Mouse (Mus musculus) macrophage (primary cell): Measurements from ENCODE around the gene Sec22b. TPM values are rescaled to one million over a fixed set of nuclear protein-coding genes. Genes with fewer than 3 reads are reported as not detected.
A peak's percentile ranks its signal among the peaks of the same experiment; 100 is the strongest.

ENCODE experiments used
- H3K27ac ChIP-seq: fragments of 350-480 bp; formaldehyde crosslinking; 2 replicates; pipeline ENCODE4 v1.9.0; 2021
- H3K36me3 ChIP-seq: fragments of 350-480 bp; formaldehyde crosslinking; 2 replicates; pipeline ENCODE4 v1.9.0; 2021; ENCODE audit errors: inconsistent target
- H3K4me3 ChIP-seq: fragments of 350-480 bp; formaldehyde crosslinking; 2 replicates; pipeline ENCODE4 v1.9.0; 2021; ENCODE audit errors: inconsistent target
- H3K79me2 ChIP-seq: fragments of 350-480 bp; formaldehyde crosslinking; 2 replicates; pipeline ENCODE4 v1.9.0; 2021; ENCODE audit errors: inconsistent target
- WGBS: methylation state at CpG from one replicate; pipeline ENCODE4 v1.1.7; 2026; ENCODE audit warnings: inconsistent platforms; ENCODE audit not compliant: missing documents; 5-methylcytosine and 5-hydroxymethylcytosine counted together
- polyA plus RNA-seq: library from polyadenylated mRNA; stranded (reverse); fragments of 250-400 nt; gene quantifications from 3 replicates; pipeline ENCODE4 v1.2.4, GENCODE M21; 2018; ENCODE audit warnings: inconsistent platforms

Sec22b gene
- polyA plus RNA-seq, 1 experiment from 2014 or later: 34.5 TPM

- peaks cover 20% of the 10 kb centered on the region; the same call in 1 of the 2 replicates for H3K79me2 ChIP-seq
- WGBS: 24% methylated on average over 12 of the region's 12 CpGs
- H3K36me3 ChIP-seq: peaks cover 3% of the 10 kb centered on the region; the same call in 1 of the 2 replicates
- peak overlapping the region; percentile 2; the same call in 1 of the 2 replicates for H3K4me3 ChIP-seq
- peak overlapping the region; percentile 96 for H3K27ac ChIP-seq
These were observed 29.3 kb downstream of the Sec22b start for GRCm38 (mm10) chr3:97930141-97930786.

DNA sequence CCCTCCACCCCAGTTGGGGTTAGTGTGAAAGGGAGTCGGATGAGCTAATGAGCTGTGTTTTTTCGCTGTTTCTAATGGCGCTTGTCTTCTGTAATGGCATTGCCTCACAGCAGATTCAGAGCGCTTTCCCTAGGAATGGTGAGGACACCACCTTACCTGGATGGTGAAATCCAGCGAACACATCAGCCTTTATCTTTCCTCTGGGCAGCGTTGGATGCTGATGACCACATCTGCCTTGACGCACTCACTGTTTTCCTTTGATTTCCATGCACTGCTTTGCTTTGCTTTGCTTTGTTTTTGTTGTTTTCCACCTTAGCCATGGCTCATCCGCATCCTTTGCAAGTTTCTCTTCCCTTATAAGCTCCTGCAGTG lies 29.8 kb downstream of the Sec22b start:
- Histone ChIP-seq H3K79me2 (peaks cover 20% of the 10 kb centered on the region; the same call in 1 of the 2 replicates), H3K4me3 (peak overlapping the region; percentile 2; the same call in 1 of the 2 replicates), H3K27ac (peak overlapping the region; percentile 96), H3K36me3 (peaks cover 3% of the 10 kb centered on the region; the same call in 1 of the 2 replicates)
- WGBS: 79% methylated on average over 8 of the region's 8 CpGs

DNA sequence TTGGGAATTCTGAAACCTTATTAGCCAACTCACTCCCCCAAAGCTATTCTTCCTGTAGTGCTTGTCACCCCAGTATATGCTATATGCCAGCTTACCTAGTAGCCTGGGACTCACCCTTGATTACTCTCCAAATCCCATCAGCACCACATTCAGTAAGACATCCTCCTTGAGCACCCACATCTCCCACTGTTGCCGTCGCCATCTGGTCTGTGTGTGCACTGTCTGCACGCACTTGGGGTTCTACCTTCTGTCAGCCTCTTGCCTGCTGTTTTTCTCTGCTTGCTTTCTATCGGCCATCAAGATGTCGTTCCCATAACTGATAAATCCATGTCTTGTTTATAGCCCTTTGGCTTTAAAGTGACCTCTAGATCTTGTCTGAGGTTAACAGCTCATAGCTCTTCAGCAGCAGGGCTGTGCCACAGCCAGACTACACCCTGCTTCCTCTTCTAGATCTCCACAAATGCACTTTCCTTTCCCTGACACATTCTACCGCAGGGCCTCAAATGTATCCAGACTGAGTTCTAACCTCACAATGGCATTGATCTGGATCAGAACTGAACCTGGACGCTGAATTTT lies 30.4 kb downstream of the Sec22b start:
- peaks cover 3% of the 10 kb centered on the region; the same call in 1 of the 2 replicates for H3K36me3 ChIP-seq
- H3K27ac ChIP-seq: peak overlapping the region; percentile 96
- H3K4me3 ChIP-seq: no peak overlapping the region; the same call in 1 of the 2 replicates
- 13% methylated on average over 7 of the region's 7 CpGs for WGBS
- H3K79me2 ChIP-seq: peaks cover 20% of the 10 kb centered on the region; the same call in 1 of the 2 replicates

- Histone ChIP-seq H3K4me3 (no peak overlapping the region; the same call in 1 of the 2 replicates), H3K79me2 (peaks cover 20% of the 10 kb centered on the region; the same call in 1 of the 2 replicates), H3K27ac (peak overlapping the region; percentile 96), H3K36me3 (peaks cover 3% of the 10 kb centered on the region; the same call in 1 of the 2 replicates)
- WGBS: 0% methylated on average over 10 of the region's 10 CpGs
These were observed 31.1 kb downstream of the Sec22b start for GRCm38 (mm10) chr3:97932131-97932530.

DNA sequence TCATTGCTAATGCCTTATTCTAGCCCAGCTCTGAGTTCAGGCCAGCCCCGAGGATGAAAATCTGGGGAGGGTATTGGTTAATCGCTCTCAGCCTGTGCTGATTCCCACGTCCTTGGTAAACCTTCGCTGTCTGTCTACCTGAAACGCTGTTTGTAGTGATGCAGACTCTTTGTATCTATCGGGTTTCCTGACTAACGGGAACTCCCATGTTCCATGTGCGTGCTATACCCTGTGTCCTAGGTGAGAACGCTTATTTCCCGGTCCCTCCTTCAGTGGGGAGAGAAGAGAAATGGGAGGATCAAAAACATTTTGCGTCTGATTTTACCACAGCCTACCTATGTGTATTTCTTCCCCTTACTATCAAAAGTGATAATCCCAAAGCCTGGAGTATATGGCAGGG lies 31.8 kb downstream of the Sec22b start:
- Histone ChIP-seq H3K4me3 (no peak overlapping the region), H3K27ac (peak overlapping the region; percentile 96), H3K79me2 (peaks cover 18% of the 10 kb centered on the region; the same call in 1 of the 2 replicates), H3K36me3 (peaks cover 1% of the 10 kb centered on the region; the same call in 1 of the 2 replicates)
- WGBS: 17% methylated on average over 11 of the region's 11 CpGs

GRCm38 (mm10) chr3:97933251-97933650 lies 32.3 kb downstream of the Sec22b start:
- Histone ChIP-seq H3K36me3 (no peaks in the 10 kb centered on the region), H3K79me2 (peaks cover 13% of the 10 kb centered on the region; the same call in 1 of the 2 replicates), H3K27ac (peak overlapping the region; percentile 96), H3K4me3 (no peak overlapping the region)
- 2% methylated on average over 6 of the region's 6 CpGs for WGBS

DNA sequence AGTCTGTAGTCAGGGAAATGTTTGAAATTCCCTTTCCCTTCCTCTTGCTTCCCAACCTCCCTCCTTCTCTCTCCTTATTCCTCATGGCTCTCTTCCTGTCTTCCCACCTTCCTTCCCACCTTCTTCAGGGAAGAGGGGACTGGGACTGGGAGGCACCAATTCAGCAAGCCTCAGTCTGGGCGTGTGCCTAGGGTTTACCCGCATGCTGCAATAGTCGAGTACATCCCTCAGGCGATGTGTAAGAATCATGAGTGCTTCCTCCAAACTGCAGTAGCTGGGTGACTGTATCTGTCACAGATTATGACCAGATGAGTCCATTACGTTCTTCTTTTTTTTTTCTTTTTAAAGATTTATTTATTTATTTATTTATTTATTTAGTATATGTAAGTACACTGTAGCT lies 32.8 kb downstream of the Sec22b start:
- Histone ChIP-seq H3K79me2 (peaks cover 7% of the 10 kb centered on the region; the same call in 1 of the 2 replicates), H3K4me3 (no peak overlapping the region), H3K36me3 (no peaks in the 10 kb centered on the region), H3K27ac (peak overlapping the region; percentile 96)
- 23% methylated on average over 4 of the region's 5 CpGs for WGBS

DNA sequence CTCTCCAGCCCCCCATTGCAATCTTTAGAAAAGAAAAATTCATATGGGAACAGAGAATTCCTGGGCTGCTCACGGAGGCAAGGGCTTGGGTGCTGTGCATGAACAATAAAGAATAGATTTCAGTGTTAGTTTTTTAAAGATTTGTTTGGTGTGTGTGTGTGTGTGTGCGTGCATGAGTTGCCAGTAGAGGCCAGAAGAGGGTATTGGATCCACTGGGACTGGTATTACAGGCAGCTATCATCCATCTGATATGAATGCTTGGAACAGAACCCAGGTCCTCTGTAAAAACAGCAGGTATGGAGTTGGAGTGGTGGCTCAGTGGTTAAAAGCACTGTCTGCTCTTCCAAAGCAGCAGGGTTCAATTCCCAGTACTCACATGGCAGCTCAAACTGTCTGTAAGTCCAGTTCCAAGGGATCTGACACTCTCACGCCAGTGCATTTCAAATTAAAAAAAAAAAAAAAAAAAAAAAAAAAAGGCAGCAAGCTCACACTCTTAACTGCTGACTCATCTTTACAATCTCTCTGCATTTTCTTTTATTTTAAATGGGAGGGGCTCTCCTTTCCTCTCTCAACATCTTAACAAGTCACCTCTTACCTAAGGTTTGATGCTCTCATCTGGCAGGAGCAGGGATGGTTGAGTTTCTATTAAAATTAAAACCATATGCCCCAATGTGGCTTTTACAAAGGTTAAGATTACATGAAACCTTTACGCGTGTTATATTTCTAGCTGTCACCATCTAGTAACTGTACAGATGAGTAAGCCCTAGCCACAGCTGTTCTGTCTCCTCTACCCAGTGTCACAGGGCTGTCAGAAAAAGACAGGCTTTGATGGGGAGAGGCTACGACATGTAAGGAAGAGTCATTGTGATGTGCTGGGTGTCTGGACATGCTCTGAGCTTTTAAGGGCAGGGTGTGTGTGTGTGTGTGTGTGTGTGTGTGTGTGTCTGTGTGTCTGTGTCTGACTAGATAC lies 33.6 kb downstream of the Sec22b start:
- Histone ChIP-seq H3K36me3 (no peaks in the 10 kb centered on the region), H3K4me3 (no peak overlapping the region), H3K79me2 (peaks cover 6% of the 10 kb centered on the region; the same call in 1 of the 2 replicates), H3K27ac (peak overlapping the region; percentile 96)
- 96% methylated on average over 6 of the region's 6 CpGs for WGBS

- H3K36me3 ChIP-seq: no peaks in the 10 kb centered on the region
- H3K4me3 ChIP-seq: no peak overlapping the region
- WGBS: 49% methylated on average over 17 of the region's 17 CpGs
- H3K27ac ChIP-seq: no peak overlapping the region
- H3K79me2 ChIP-seq: no peaks in the 10 kb centered on the region
These were observed 36.3 kb downstream of the Sec22b start for GRCm38 (mm10) chr3:97937068-97937944.

GRCm38 (mm10) chr3:97937945-97938266 lies 36.9 kb downstream of the Sec22b start:
- H3K79me2 ChIP-seq: no peaks in the 10 kb centered on the region
- H3K27ac ChIP-seq: no peak overlapping the region
- no peak overlapping the region for H3K4me3 ChIP-seq
- WGBS: 77% methylated on average over 6 of the region's 6 CpGs
- H3K36me3 ChIP-seq: no peaks in the 10 kb centered on the region

- WGBS: 94% methylated on average over 7 of the region's 7 CpGs
- Histone ChIP-seq H3K4me3 (no peak overlapping the region), H3K79me2 (no peaks in the 10 kb centered on the region), H3K36me3 (no peaks in the 10 kb centered on the region), H3K27ac (no peak overlapping the region)
These were observed 38.0 kb downstream of the Sec22b start for GRCm38 (mm10) chr3:97938814-97939526.

GRCm38 (mm10) chr3:97939626-97940510 lies 38.9 kb downstream of the Sec22b start:
- H3K79me2 ChIP-seq: no peaks in the 10 kb centered on the region
- no peaks in the 10 kb centered on the region for H3K36me3 ChIP-seq
- WGBS: 61% methylated on average over 10 of the region's 10 CpGs
- no peak overlapping the region for H3K27ac ChIP-seq
- no peak overlapping the region for H3K4me3 ChIP-seq
